Mouse (Mus musculus) erythroid progenitor cell, adult 5-6 weeks (primary cell): Measurements from ENCODE around the gene Txnrd2. TPM values are rescaled to one million over a fixed set of nuclear protein-coding genes. Genes with fewer than 3 reads are reported as not detected.

Experiments
- ATAC-seq: replicated peaks from 2 replicates; pipeline ENCODE4 v1.8.0; 2016; ENCODE audit warnings: moderate number of reproducible peaks, mild to moderate bottlenecking, moderate TSS enrichment, inconsistent platforms; ENCODE audit not compliant: poor library complexity, low FRiP score, severe bottlenecking
- total RNA-seq, 2 experiments: library from RNA; stranded (forward) in 1 of 2; stranded (reverse) in 1 of 2; fragments of 150-400 nt in 1 of 2; fragments of 186-747, 209-891 nt in 1 of 2; gene quantifications; 2 replicates each; pipeline versions ENCODE4 v1.2.3 to v1.2.4; 2015 to 2017; ENCODE audit warnings: low replicate concordance in 2 of 2

Txnrd2 gene
- total RNA-seq, 2 experiments from 2014 or later: 217 to 221 TPM

GRCm38 (mm10) chr16:18433341-18433920 is 7.2 kb downstream of the Txnrd2 start:
- no peak for ATAC-seq

- no peak for ATAC-seq
These were observed 9.9 kb downstream of the Txnrd2 start for GRCm38 (mm10) chr16:18436128-18436527.

- peak; percentile 93 for ATAC-seq
These were observed 17.2 kb downstream of the Txnrd2 start for GRCm38 (mm10) chr16:18443385-18443841.

- ATAC-seq: no peak
These were observed 21.1 kb downstream of the Txnrd2 start for GRCm38 (mm10) chr16:18447243-18447642.

GRCm38 (mm10) chr16:18448104-18448503 is 21.9 kb downstream of the Txnrd2 start:
- no peak for ATAC-seq

- no peak for ATAC-seq
These were observed 22.8 kb downstream of the Txnrd2 start for GRCm38 (mm10) chr16:18449005-18449404.

GRCm38 (mm10) chr16:18451486-18452181 is 25.4 kb downstream of the Txnrd2 start:
- ATAC-seq: no peak

- ATAC-seq: no peak
These were observed 26.2 kb downstream of the Txnrd2 start for GRCm38 (mm10) chr16:18452361-18452862.

- no peak for ATAC-seq
These were observed 27.7 kb downstream of the Txnrd2 start for GRCm38 (mm10) chr16:18453846-18454245.

GRCm38 (mm10) chr16:18455407-18455806 is 29.2 kb downstream of the Txnrd2 start:
- no peak for ATAC-seq

- no peak for ATAC-seq
These were observed 32.5 kb downstream of the Txnrd2 start for GRCm38 (mm10) chr16:18458661-18459060.

GRCm38 (mm10) chr16:18459335-18459954 is 33.3 kb downstream of the Txnrd2 start:
- no peak for ATAC-seq

GRCm38 (mm10) chr16:18459955-18460370 is 33.8 kb downstream of the Txnrd2 start:
- no peak for ATAC-seq

- no peak for ATAC-seq
These were observed 34.6 kb downstream of the Txnrd2 start for GRCm38 (mm10) chr16:18460826-18461225.

GRCm38 (mm10) chr16:18462031-18462430 is 35.8 kb downstream of the Txnrd2 start:
- no peak for ATAC-seq

- no peak for ATAC-seq
These were observed 36.4 kb downstream of the Txnrd2 start for GRCm38 (mm10) chr16:18462598-18462997.

- no peak for ATAC-seq
These were observed 38.1 kb downstream of the Txnrd2 start for GRCm38 (mm10) chr16:18464271-18464670.

GRCm38 (mm10) chr16:18470829-18471228 is 44.6 kb downstream of the Txnrd2 start:
- ATAC-seq: no peak

- no peak for ATAC-seq
These were observed 45.3 kb downstream of the Txnrd2 start for GRCm38 (mm10) chr16:18471381-18471955.

- no peak for ATAC-seq
These were observed 45.8 kb downstream of the Txnrd2 start for GRCm38 (mm10) chr16:18471976-18472375.
